Mouse (Mus musculus): ENCODE data around the gene Ccdc85c. TPM values are rescaled to one million over a fixed set of nuclear protein-coding genes. Genes with fewer than 3 reads are reported as not detected.

Ccdc85c gene
- polyA plus RNA-seq, 1 experiment from 2014 or later, result 11.2 TPM

GRCm38 (mm10) chr12:108179321-108180266, 95.6 kb downstream of the Ccdc85c start, which contains the start of gene Ccnk:
Gene Ccnk, plus strand, starts transcription at chr12:108179579.
- Histone ChIP-seq H3K4me1 (replicated peaks; ENCODE audit: control insufficient read depth, insufficient read depth, low read length) (peaks cover 24% of the 10 kb centered on the region), H3K36me3 (ENCODE audit: control insufficient read depth, insufficient read depth, low read length) (peaks cover 31% of the 10 kb centered on the region), H3K27ac (ENCODE audit: low read depth) (peak within 1 kb of the TSS; percentile 90), H3K4me2 (ENCODE audit: low read length) (peak within 1 kb of the TSS; percentile 97), H3K4me3 (ENCODE audit: low read depth, low read length) (peak within 1 kb of the TSS; percentile 67), H3K9ac (ENCODE audit: low read length) (peak within 1 kb of the TSS; percentile 92), H3K27me3 (replicated peaks; ENCODE audit: control insufficient read depth, insufficient read depth, low read length) (no peaks in the 10 kb centered on the region), H3K9me3 (ENCODE audit: control insufficient read depth, low read length) (no peaks in the 10 kb centered on the region)
- under 1% methylated on average over 81 of the region's 82 CpGs for WGBS
- ATAC-seq (replicated peaks; ENCODE audit: low FRiP score, low TSS enrichment, low read depth), result peak; percentile 99
- peak; percentile 97 for DNase-seq (ENCODE audit: low spot score)

GRCm38 (mm10) chr12:108179246-108179320, 96.1 kb downstream of the Ccdc85c start, which contains the start of gene Setd3:
Gene Setd3, minus strand, starts transcription at chr12:108179314.
- Histone ChIP-seq H3K36me3 (ENCODE audit: control insufficient read depth, insufficient read depth, low read length) (peaks cover 26% of the 10 kb centered on the region), H3K9me3 (ENCODE audit: control insufficient read depth, low read length) (no peaks in the 10 kb centered on the region), H3K27me3 (replicated peaks; ENCODE audit: control insufficient read depth, insufficient read depth, low read length) (no peaks in the 10 kb centered on the region), H3K27ac (ENCODE audit: low read depth) (peak within 1 kb of the TSS; percentile 90), H3K4me3 (ENCODE audit: low read depth, low read length) (peak within 1 kb of the TSS; percentile 67), H3K4me2 (ENCODE audit: low read length) (peak within 1 kb of the TSS; percentile 97), H3K9ac (ENCODE audit: low read length) (peak within 1 kb of the TSS; percentile 92), H3K4me1 (replicated peaks; ENCODE audit: control insufficient read depth, insufficient read depth, low read length) (peaks cover 24% of the 10 kb centered on the region)
- ATAC-seq (replicated peaks; ENCODE audit: low FRiP score, low TSS enrichment, low read depth), result no peak
- 0% methylated on average over 7 of the region's 9 CpGs for WGBS
- DNase-seq (ENCODE audit: low spot score), result no peak

- H3K27me3 ChIP-seq (replicated peaks; ENCODE audit: control insufficient read depth, insufficient read depth, low read length), result no peaks in the 10 kb centered on the region
- DNase-seq (ENCODE audit: low spot score) (peak; percentile 75), ATAC-seq (replicated peaks; ENCODE audit: low FRiP score, low TSS enrichment, low read depth) (peak; percentile 32)
- H3K36me3 ChIP-seq (ENCODE audit: control insufficient read depth, insufficient read depth, low read length), result peaks cover 22% of the 10 kb centered on the region
- H3K27ac ChIP-seq (ENCODE audit: low read depth), result peak overlapping the region; percentile 90
- H3K9ac ChIP-seq (ENCODE audit: low read length), result peak overlapping the region; percentile 92
- peaks cover 24% of the 10 kb centered on the region for H3K4me1 ChIP-seq (replicated peaks; ENCODE audit: control insufficient read depth, insufficient read depth, low read length)
- no peaks in the 10 kb centered on the region for H3K9me3 ChIP-seq (ENCODE audit: control insufficient read depth, low read length)
- peak overlapping the region; percentile 84 for H3K4me2 ChIP-seq (ENCODE audit: low read length)
- WGBS, result under 1% methylated on average over 100 of the region's 103 CpGs
- peak overlapping the region; percentile 67 for H3K4me3 ChIP-seq (ENCODE audit: low read depth, low read length)
Observed at GRCm38 (mm10) chr12:108178331-108179245, 96.6 kb downstream of the Ccdc85c start.

GRCm38 (mm10) chr12:108176366-108176765, 98.9 kb downstream of the Ccdc85c start:
- DNase-seq (ENCODE audit: low spot score), result no peak
- no peak overlapping the region for H3K4me2 ChIP-seq (ENCODE audit: low read length)
- no peaks in the 10 kb centered on the region for H3K9me3 ChIP-seq (ENCODE audit: control insufficient read depth, low read length)
- 58% methylated on average over 3 of the region's 3 CpGs for WGBS
- H3K4me3 ChIP-seq (ENCODE audit: low read depth, low read length), result no peak overlapping the region
- no peaks in the 10 kb centered on the region for H3K27me3 ChIP-seq (replicated peaks; ENCODE audit: control insufficient read depth, insufficient read depth, low read length)
- H3K4me1 ChIP-seq (replicated peaks; ENCODE audit: control insufficient read depth, insufficient read depth, low read length), result peaks cover 32% of the 10 kb centered on the region
- H3K36me3 ChIP-seq (ENCODE audit: control insufficient read depth, insufficient read depth, low read length), result 0 out of 2 replicates have a peak, but pooled peaks cover under 1% of the 10 kb centered on the region
- no peak overlapping the region for H3K9ac ChIP-seq (ENCODE audit: low read length)
- H3K27ac ChIP-seq (ENCODE audit: low read depth), result no peak overlapping the region
- no peak for ATAC-seq (replicated peaks; ENCODE audit: low FRiP score, low TSS enrichment, low read depth)

GRCm38 (mm10) chr12:108174606-108175505, 100.4 kb downstream of the Ccdc85c start:
- Histone ChIP-seq H3K4me3 (ENCODE audit: low read depth, low read length) (no peak overlapping the region), H3K27ac (ENCODE audit: low read depth) (no peak overlapping the region), H3K9ac (ENCODE audit: low read length) (no peak overlapping the region), H3K27me3 (replicated peaks; ENCODE audit: control insufficient read depth, insufficient read depth, low read length) (no peaks in the 10 kb centered on the region), H3K36me3 (ENCODE audit: control insufficient read depth, insufficient read depth, low read length) (no peaks in the 10 kb centered on the region), H3K9me3 (ENCODE audit: control insufficient read depth, low read length) (no peaks in the 10 kb centered on the region), H3K4me2 (ENCODE audit: low read length) (no peak overlapping the region), H3K4me1 (replicated peaks; ENCODE audit: control insufficient read depth, insufficient read depth, low read length) (peaks cover 29% of the 10 kb centered on the region)
- no peak for DNase-seq (ENCODE audit: low spot score)
- ATAC-seq (replicated peaks; ENCODE audit: low FRiP score, low TSS enrichment, low read depth), result no peak
- WGBS, result 66% methylated on average over 8 of the region's 8 CpGs

GRCm38 (mm10) chr12:108172639-108173038, 102.6 kb downstream of the Ccdc85c start:
- no peak for ATAC-seq (replicated peaks; ENCODE audit: low FRiP score, low TSS enrichment, low read depth)
- no peak overlapping the region for H3K4me2 ChIP-seq (ENCODE audit: low read length)

GRCm38 (mm10) chr12:108171336-108171735, 103.9 kb downstream of the Ccdc85c start:
- DNase-seq (ENCODE audit: low spot score), result no peak
- no peak overlapping the region for H3K9ac ChIP-seq (ENCODE audit: low read length)
- H3K36me3 ChIP-seq (ENCODE audit: control insufficient read depth, insufficient read depth, low read length), result no peaks in the 10 kb centered on the region
- H3K27ac ChIP-seq (ENCODE audit: low read depth), result no peak overlapping the region
- no peak overlapping the region for H3K4me2 ChIP-seq (ENCODE audit: low read length)
- H3K9me3 ChIP-seq (ENCODE audit: control insufficient read depth, low read length), result no peaks in the 10 kb centered on the region
- H3K27me3 ChIP-seq (replicated peaks; ENCODE audit: control insufficient read depth, insufficient read depth, low read length), result no peaks in the 10 kb centered on the region
- no peak for ATAC-seq (replicated peaks; ENCODE audit: low FRiP score, low TSS enrichment, low read depth)
- peaks cover 21% of the 10 kb centered on the region for H3K4me1 ChIP-seq (replicated peaks; ENCODE audit: control insufficient read depth, insufficient read depth, low read length)
- H3K4me3 ChIP-seq (ENCODE audit: low read depth, low read length), result no peak overlapping the region

More at GRCm38 (mm10) chr12:108172639-108173038, 102.6 kb downstream of the Ccdc85c start:
- H3K4me3 ChIP-seq (ENCODE audit: low read depth, low read length), result no peak overlapping the region
- H3K9me3 ChIP-seq (ENCODE audit: control insufficient read depth, low read length), result no peaks in the 10 kb centered on the region
- no peak for DNase-seq (ENCODE audit: low spot score)
- no peaks in the 10 kb centered on the region for H3K27me3 ChIP-seq (replicated peaks; ENCODE audit: control insufficient read depth, insufficient read depth, low read length)
- H3K4me1 ChIP-seq (replicated peaks; ENCODE audit: control insufficient read depth, insufficient read depth, low read length), result peaks cover 31% of the 10 kb centered on the region
- no peak overlapping the region for H3K27ac ChIP-seq (ENCODE audit: low read depth)
- 66% methylated on average over 4 of the region's 4 CpGs for WGBS
- H3K9ac ChIP-seq (ENCODE audit: low read length), result no peak overlapping the region
- H3K36me3 ChIP-seq (ENCODE audit: control insufficient read depth, insufficient read depth, low read length), result no peaks in the 10 kb centered on the region

GRCm38 (mm10) chr12:108170467-108170866, 104.8 kb downstream of the Ccdc85c start:
- peaks cover 19% of the 10 kb centered on the region for H3K4me1 ChIP-seq (replicated peaks; ENCODE audit: control insufficient read depth, insufficient read depth, low read length)
- no peak overlapping the region for H3K4me2 ChIP-seq (ENCODE audit: low read length)
- H3K36me3 ChIP-seq (ENCODE audit: control insufficient read depth, insufficient read depth, low read length), result no peaks in the 10 kb centered on the region
- WGBS, result 86% methylated on average over 3 of the region's 3 CpGs
- no peak for DNase-seq (ENCODE audit: low spot score)
- H3K9me3 ChIP-seq (ENCODE audit: control insufficient read depth, low read length), result no peaks in the 10 kb centered on the region
- H3K27ac ChIP-seq (ENCODE audit: low read depth), result no peak overlapping the region
- no peak overlapping the region for H3K9ac ChIP-seq (ENCODE audit: low read length)
- H3K4me3 ChIP-seq (ENCODE audit: low read depth, low read length), result no peak overlapping the region
- no peak for ATAC-seq (replicated peaks; ENCODE audit: low FRiP score, low TSS enrichment, low read depth)
- H3K27me3 ChIP-seq (replicated peaks; ENCODE audit: control insufficient read depth, insufficient read depth, low read length), result no peaks in the 10 kb centered on the region
